Mouse (Mus musculus) spleen, adult 12 weeks (tissue): ENCODE measurements around the gene Prok1.

Experiments
- DNase-seq: peaks from one replicate; pipeline ENCODE4 v3.0.0; 2022; ENCODE audit warnings: low spot score

The Prok1 gene

GRCm38 (mm10) chr3:107185597-107185996, 53.9 kb downstream of the Prok1 start:
- DNase-seq = no peak

- no peak for DNase-seq
These were observed 56.3 kb downstream of the Prok1 start for GRCm38 (mm10) chr3:107183178-107183577.
